Mouse (Mus musculus): ENCODE measurements at regions not wholly inside any gene's neighbourhood (a gene's known extent, or its start where the extent isn't known, plus 50 kb on each side); places are given as distances from the start of the nearest gene placed in this dataset.

- Histone ChIP-seq H3K4me1 (ENCODE audit: control insufficient read depth, insufficient read depth, low read length) (no peaks in the 10 kb centered on the region), H3K27ac (ENCODE audit: insufficient read depth, low read length) (no peak overlapping the region), H3K4me3 (ENCODE audit: insufficient read depth, low read length) (no peak overlapping the region)
- TF ChIP-seq CTCF (IDR thresholded peaks at IDR 0.05; ENCODE audit: extremely low read depth, insufficient read depth, low read length), result no peak
- TF ChIP-seq POLR2A (IDR thresholded peaks at IDR 0.05; ENCODE audit: extremely low read depth, insufficient read depth, low read length), result no peak
Measured at GRCm38 (mm10) chr14:99456555-99456954, 158.1 kb downstream of the Klf5 start.

GRCm38 (mm10) chr14:99457573-99457972 lies 159.1 kb downstream of the Klf5 start:
- Histone ChIP-seq H3K4me1 (ENCODE audit: control insufficient read depth, insufficient read depth, low read length) (no peaks in the 10 kb centered on the region), H3K27ac (ENCODE audit: insufficient read depth, low read length) (no peak overlapping the region), H3K4me3 (ENCODE audit: insufficient read depth, low read length) (no peak overlapping the region)
- TF ChIP-seq POLR2A (IDR thresholded peaks at IDR 0.05; ENCODE audit: extremely low read depth, insufficient read depth, low read length) (no peak), CTCF (IDR thresholded peaks at IDR 0.05; ENCODE audit: extremely low read depth, insufficient read depth, low read length) (no peak)

- TF ChIP-seq POLR2A (IDR thresholded peaks at IDR 0.05; ENCODE audit: extremely low read depth, insufficient read depth, low read length) (no peak), CTCF (IDR thresholded peaks at IDR 0.05; ENCODE audit: extremely low read depth, insufficient read depth, low read length) (no peak)
- Histone ChIP-seq H3K4me3 (ENCODE audit: insufficient read depth, low read length) (no peak overlapping the region), H3K27ac (ENCODE audit: insufficient read depth, low read length) (no peak overlapping the region), H3K4me1 (ENCODE audit: control insufficient read depth, insufficient read depth, low read length) (no peaks in the 10 kb centered on the region)
Measured at GRCm38 (mm10) chr14:99472111-99472510, 173.6 kb downstream of the Klf5 start.

GRCm38 (mm10) chr14:99475271-99475670 lies 176.8 kb downstream of the Klf5 start:
- H3K4me1 ChIP-seq (ENCODE audit: control insufficient read depth, insufficient read depth, low read length), result no peaks in the 10 kb centered on the region
- no peak overlapping the region for H3K4me3 ChIP-seq (ENCODE audit: insufficient read depth, low read length)
- no peak for TF ChIP-seq POLR2A (IDR thresholded peaks at IDR 0.05; ENCODE audit: extremely low read depth, insufficient read depth, low read length)
- TF ChIP-seq CTCF (IDR thresholded peaks at IDR 0.05; ENCODE audit: extremely low read depth, insufficient read depth, low read length), result no peak
- H3K27ac ChIP-seq (ENCODE audit: insufficient read depth, low read length), result no peak overlapping the region

- Histone ChIP-seq H3K4me3 (ENCODE audit: insufficient read depth, low read length) (no peak overlapping the region), H3K4me1 (ENCODE audit: control insufficient read depth, insufficient read depth, low read length) (no peaks in the 10 kb centered on the region), H3K27ac (ENCODE audit: insufficient read depth, low read length) (no peak overlapping the region)
- TF ChIP-seq POLR2A (IDR thresholded peaks at IDR 0.05; ENCODE audit: extremely low read depth, insufficient read depth, low read length) (no peak), CTCF (IDR thresholded peaks at IDR 0.05; ENCODE audit: extremely low read depth, insufficient read depth, low read length) (no peak)
Measured at GRCm38 (mm10) chr14:99480325-99481077, 182.0 kb downstream of the Klf5 start.

GRCm38 (mm10) chr14:99487981-99488380 lies 189.5 kb downstream of the Klf5 start:
- Histone ChIP-seq H3K27ac (ENCODE audit: insufficient read depth, low read length) (no peak overlapping the region), H3K4me3 (ENCODE audit: insufficient read depth, low read length) (no peak overlapping the region), H3K4me1 (ENCODE audit: control insufficient read depth, insufficient read depth, low read length) (no peaks in the 10 kb centered on the region)
- TF ChIP-seq POLR2A (IDR thresholded peaks at IDR 0.05; ENCODE audit: extremely low read depth, insufficient read depth, low read length), result no peak
- TF ChIP-seq CTCF (IDR thresholded peaks at IDR 0.05; ENCODE audit: extremely low read depth, insufficient read depth, low read length), result no peak

- H3K4me1 ChIP-seq (ENCODE audit: control insufficient read depth, insufficient read depth, low read length), result no peaks in the 10 kb centered on the region
- no peak overlapping the region for H3K27ac ChIP-seq (ENCODE audit: insufficient read depth, low read length)
- no peak for TF ChIP-seq CTCF (IDR thresholded peaks at IDR 0.05; ENCODE audit: extremely low read depth, insufficient read depth, low read length)
- no peak for TF ChIP-seq POLR2A (IDR thresholded peaks at IDR 0.05; ENCODE audit: extremely low read depth, insufficient read depth, low read length)
- no peak overlapping the region for H3K4me3 ChIP-seq (ENCODE audit: insufficient read depth, low read length)
Measured at GRCm38 (mm10) chr14:99493197-99493596, 194.7 kb downstream of the Klf5 start.

GRCm38 (mm10) chr14:99493659-99494058 lies 195.2 kb downstream of the Klf5 start:
- TF ChIP-seq CTCF (IDR thresholded peaks at IDR 0.05; ENCODE audit: extremely low read depth, insufficient read depth, low read length), result no peak
- no peak for TF ChIP-seq POLR2A (IDR thresholded peaks at IDR 0.05; ENCODE audit: extremely low read depth, insufficient read depth, low read length)
- Histone ChIP-seq H3K27ac (ENCODE audit: insufficient read depth, low read length) (no peak overlapping the region), H3K4me1 (ENCODE audit: control insufficient read depth, insufficient read depth, low read length) (no peaks in the 10 kb centered on the region), H3K4me3 (ENCODE audit: insufficient read depth, low read length) (no peak overlapping the region)

- H3K4me1 ChIP-seq (ENCODE audit: control insufficient read depth, insufficient read depth, low read length), result no peaks in the 10 kb centered on the region; the same call in 1 of the 2 replicates
- no peak overlapping the region for H3K4me3 ChIP-seq (ENCODE audit: insufficient read depth, low read length)
- no peak for TF ChIP-seq CTCF (IDR thresholded peaks at IDR 0.05; ENCODE audit: extremely low read depth, insufficient read depth, low read length)
- no peak for TF ChIP-seq POLR2A (IDR thresholded peaks at IDR 0.05; ENCODE audit: extremely low read depth, insufficient read depth, low read length)
Measured at GRCm38 (mm10) chr14:99499502-99500266, 201.2 kb downstream of the Klf5 start.

GRCm38 (mm10) chr14:99504909-99505308 lies 206.4 kb downstream of the Klf5 start:
- H3K4me1 ChIP-seq (ENCODE audit: control insufficient read depth, insufficient read depth, low read length), result no peaks in the 10 kb centered on the region

More at GRCm38 (mm10) chr14:99499502-99500266, 201.2 kb downstream of the Klf5 start:
- H3K27ac ChIP-seq (ENCODE audit: insufficient read depth, low read length), result no peak overlapping the region

More at GRCm38 (mm10) chr14:99504909-99505308, 206.4 kb downstream of the Klf5 start:
- Histone ChIP-seq H3K4me3 (ENCODE audit: insufficient read depth, low read length) (no peak overlapping the region), H3K27ac (ENCODE audit: insufficient read depth, low read length) (no peak overlapping the region)
- TF ChIP-seq CTCF (IDR thresholded peaks at IDR 0.05; ENCODE audit: extremely low read depth, insufficient read depth, low read length) (no peak), POLR2A (IDR thresholded peaks at IDR 0.05; ENCODE audit: extremely low read depth, insufficient read depth, low read length) (no peak)
